27 mouse cellular contexts compared by ENCODE assay signal in the genomic region with DNA sequence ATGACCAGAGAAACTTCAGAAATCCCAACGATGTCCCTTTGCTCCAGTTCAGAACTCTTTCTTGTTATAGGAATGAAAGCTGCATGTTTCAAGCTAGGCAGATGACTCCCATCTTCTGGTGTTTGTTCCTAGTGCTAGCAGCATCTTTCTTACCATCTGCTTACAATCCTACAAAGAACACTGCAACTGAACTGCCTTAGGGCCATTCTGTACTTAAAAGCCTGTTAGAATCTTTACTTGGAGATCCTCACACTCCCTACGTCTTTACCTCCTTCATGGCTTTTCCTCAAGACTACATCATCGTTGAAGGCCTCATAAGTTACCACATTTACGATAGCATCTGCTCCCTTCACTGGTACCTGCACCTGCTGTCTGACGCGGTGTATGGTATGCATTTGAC.
"Had no signal": no experiment of that assay in that cellular context is flagged by ENCODE, and none has a peak within 500 bp of the region (broad histone marks: within the 10 kb centered on the region; RNA-seq: fewer than 3 reads in every experiment).

No protein-coding gene starts in this region.

- H3K9ac ChIP-seq: heart, embryonic 12.5 days; hindbrain, embryonic 12.5 days; hindbrain, embryonic 14.5 days; intestine, embryonic 15.5 days; limb, embryonic 12.5 days; liver, embryonic 13.5 days; liver, embryonic 15.5 days had no signal

- H3K4me2 ChIP-seq: heart, embryonic 12.5 days; hindbrain, embryonic 12.5 days; hindbrain, embryonic 14.5 days; intestine, embryonic 15.5 days; limb, embryonic 12.5 days; liver, embryonic 11.5 days; liver, embryonic 13.5 days; liver, embryonic 15.5 days had no signal

- H3K4me1 ChIP-seq: heart, embryonic 10.5 days; heart, embryonic 12.5 days; hindbrain, embryonic 10.5 days; hindbrain, embryonic 12.5 days; intestine, embryonic 15.5 days; liver, embryonic 13.5 days; liver, embryonic 15.5 days had no signal

- H3K27me3 ChIP-seq: heart, embryonic 12.5 days; hindbrain, embryonic 12.5 days; intestine, embryonic 15.5 days; limb, embryonic 12.5 days; liver, embryonic 13.5 days; liver, embryonic 15.5 days had no signal

- DNase-seq: gastrocnemius, adult 2 months; gastrocnemius, postnatal 10 days; gastrocnemius, postnatal 25 days; heart, adult 18-20 months; heart, postnatal 10 days; heart, postnatal 4 days; kidney, adult 18-20 months; kidney, adult 8-10 months; kidney, postnatal 10 days; kidney, postnatal 25 days; kidney, postnatal 4 days; liver; liver, embryonic 13.5 days had no signal

- H3K9me3 ChIP-seq: heart, embryonic 10.5 days; heart, embryonic 12.5 days; hindbrain, embryonic 10.5 days; hindbrain, embryonic 12.5 days; intestine, embryonic 15.5 days; limb, embryonic 10.5 days; limb, embryonic 12.5 days; liver, embryonic 13.5 days; liver, embryonic 15.5 days had no signal

- ATAC-seq: hindbrain, embryonic 16.5 days; inflammation-experienced regulatory T-cells, adult 6 months; intestine, embryonic 15.5 days; intestine, postnatal 0 days had no signal

- H3K27ac ChIP-seq: gastrocnemius, adult 2 months; heart, embryonic 10.5 days; hindbrain, embryonic 10.5 days; hindbrain, embryonic 12.5 days; hindbrain, embryonic 14.5 days; intestine, embryonic 15.5 days; left cerebral cortex, adult 2 months; limb, embryonic 10.5 days; limb, embryonic 12.5 days; liver, embryonic 13.5 days; liver, embryonic 15.5 days had no signal

- H3K36me3 ChIP-seq: heart, embryonic 10.5 days; heart, embryonic 12.5 days; hindbrain, embryonic 10.5 days; hindbrain, embryonic 12.5 days; intestine, embryonic 15.5 days; limb, embryonic 10.5 days; limb, embryonic 12.5 days; liver, embryonic 13.5 days; liver, embryonic 15.5 days had no signal

- H3K4me3 ChIP-seq: gastrocnemius, adult 2 months; heart, embryonic 10.5 days; heart, embryonic 12.5 days; hindbrain, embryonic 10.5 days; hindbrain, embryonic 12.5 days; intestine, embryonic 15.5 days; left cerebral cortex, adult 2 months; limb, embryonic 10.5 days; limb, embryonic 12.5 days; liver, embryonic 13.5 days; liver, embryonic 15.5 days had no signal
